21 mouse cellular contexts compared by ENCODE assay signal in the genomic region with DNA sequence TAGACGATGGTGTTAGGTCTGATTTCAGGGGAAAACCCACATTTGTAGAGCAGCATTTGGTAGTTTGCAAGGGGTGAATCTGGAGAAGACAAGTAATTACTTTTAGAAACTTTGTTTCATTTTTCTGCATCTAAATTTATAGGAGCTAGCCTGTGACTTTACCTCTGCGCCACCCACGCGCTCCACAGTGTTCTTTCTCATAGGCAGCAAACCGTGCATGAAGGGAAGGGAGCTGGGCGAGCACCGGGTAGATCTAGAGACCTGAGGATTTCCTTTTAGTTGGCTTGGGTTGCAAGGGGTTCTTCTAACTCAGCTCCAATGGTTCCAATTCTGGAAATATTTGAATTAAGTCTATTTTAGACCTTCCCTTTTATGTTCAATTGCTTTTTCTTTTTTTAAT.
DNase-seq lines count a peak whose midpoint lies in the region; ATAC-seq lines count a peak whose summit lies in the region.
"Had no signal": no experiment of that assay in that cellular context is flagged by ENCODE, and none has a peak within 500 bp of the region (broad histone marks: within the 10 kb centered on the region; RNA-seq: fewer than 3 reads in every experiment).

No protein-coding gene starts in this region.

- no peak for DNase-seq in frontal cortex, postnatal 14 days (ENCODE audit: low spot score in 2 of 2)
- DNase-seq in kidney, postnatal 25 days, result peak; percentile 31 to 60
- no peak for DNase-seq in kidney, adult 11 months
- peak; percentile 69 for DNase-seq in right cerebral cortex, adult 18-20 months
- DNase-seq in right cerebral cortex, postnatal 4 days, result no peak
- DNase-seq in cerebellum, postnatal 36 days, result no peak
- DNase-seq: adrenal gland, adult 8-10 months; cerebellum, adult 2 months; embryo, embryonic 11 days; gastrocnemius, postnatal 36 days; heart, adult 2 months; heart, postnatal 14 days; lung, postnatal 4 days; spleen, adult 18-20 months; thymus, postnatal 25 days had no signal

- peak; percentile 89 for ATAC-seq in frontal cortex, adult (ENCODE audit: low TSS enrichment)
- ATAC-seq: activated CD4-positive, CD25-positive, alpha-beta regulatory T cell, adult 4 months; forebrain, embryonic 13.5 days; hindbrain, postnatal 0 days; intestine, embryonic 16.5 days; midbrain, embryonic 15.5 days had no signal

Comparison
In these comparisons a context has a peak if more than half of its experiments do, and no peak if none do; other contexts are left out.
1. DNase-seq: peak in kidney, postnatal 25 days (2 of 2) and right cerebral cortex, adult 18-20 months (single experiment); none in frontal cortex, postnatal 14 days (0 of 2), kidney, adult 11 months (single experiment), right cerebral cortex, postnatal 4 days (single experiment) and cerebellum, postnatal 36 days (0 of 2).